Mouse (Mus musculus) MEL (cell line): Measurements from ENCODE around the gene Lrrfip1.

Source experiments
- CTCF ChIP-seq, 3 experiments: IDR thresholded peaks in 2 of 3; conservative IDR thresholded peaks in 1 of 3; 2 replicates each; pipeline ENCODE4 v1.5.1; 2011 to 2012; ENCODE audit warnings: low read length in 3 of 3, low read depth in 2 of 3, mild to moderate bottlenecking in 2 of 3, improper control_type of control experiment in 1 of 3, inconsistent platforms in 1 of 3, mixed read lengths in 1 of 3, moderate library complexity in 1 of 3; ENCODE audit not compliant: control insufficient read depth in 1 of 3, insufficient read depth in 1 of 3, poor library complexity in 1 of 3, severe bottlenecking in 1 of 3
- GATA1 ChIP-seq: IDR thresholded peaks from 2 replicates; pipeline ENCODE4 v1.6.1; 2011; ENCODE audit warnings: low read depth, low read length, improper control_type of control experiment
- HCFC1 ChIP-seq: IDR thresholded peaks from 2 replicates; pipeline ENCODE4 v1.6.1; 2012; ENCODE audit warnings: low read depth, mild to moderate bottlenecking, inconsistent platforms, low read length, improper control_type of control experiment, moderate library complexity
- MAFK ChIP-seq: IDR thresholded peaks from 2 replicates; pipeline ENCODE4 v1.6.1; 2011; ENCODE audit warnings: low read depth, mild to moderate bottlenecking, low read length, improper control_type of control experiment, borderline replicate concordance
- MAX ChIP-seq: IDR thresholded peaks from 2 replicates; pipeline ENCODE4 v1.6.1; 2011; ENCODE audit warnings: low read length, improper control_type of control experiment
- MXI1 ChIP-seq: IDR thresholded peaks from 2 replicates; pipeline ENCODE4 v1.6.1; 2011; ENCODE audit warnings: mild to moderate bottlenecking, low read depth, low read length, improper control_type of control experiment
- NRF1 ChIP-seq: IDR thresholded peaks from 2 replicates; pipeline ENCODE4 v1.6.1; 2014; ENCODE audit warnings: low read depth, mild to moderate bottlenecking, inconsistent platforms, low read length, improper control_type of control experiment, moderate library complexity; ENCODE audit not compliant: poor library complexity, insufficient read depth, severe bottlenecking
- POLR2A ChIP-seq, 2 experiments: IDR thresholded peaks; 2 replicates each; pipeline ENCODE4 v1.6.1; 2011 to 2012; ENCODE audit warnings: low read length in 2 of 2, mild to moderate bottlenecking in 2 of 2, control low read depth in 1 of 2, improper control_type of control experiment in 1 of 2, low read depth in 1 of 2, moderate library complexity in 1 of 2; ENCODE audit not compliant: control insufficient read depth in 1 of 2, insufficient read depth in 1 of 2, poor library complexity in 1 of 2
- RCOR1 ChIP-seq: IDR thresholded peaks from 2 replicates; pipeline ENCODE4 v1.6.1; 2012; ENCODE audit warnings: low read depth, mild to moderate bottlenecking, inconsistent platforms, low read length, improper control_type of control experiment
- TAL1 ChIP-seq: IDR thresholded peaks from 2 replicates; pipeline ENCODE4 v1.6.1; 2012; ENCODE audit warnings: mild to moderate bottlenecking, inconsistent platforms, low read length, moderate library complexity, mixed read lengths
- USF1 ChIP-seq: IDR thresholded peaks from 2 replicates; pipeline ENCODE4 v1.6.1; 2014; ENCODE audit warnings: low read depth, mild to moderate bottlenecking, inconsistent platforms, low read length, improper control_type of control experiment, moderate library complexity
- ZC3H11A ChIP-seq: IDR thresholded peaks from 2 replicates; pipeline ENCODE4 v1.6.1; 2012; ENCODE audit warnings: low read depth, mild to moderate bottlenecking, inconsistent platforms, low read length, improper control_type of control experiment

DNA sequence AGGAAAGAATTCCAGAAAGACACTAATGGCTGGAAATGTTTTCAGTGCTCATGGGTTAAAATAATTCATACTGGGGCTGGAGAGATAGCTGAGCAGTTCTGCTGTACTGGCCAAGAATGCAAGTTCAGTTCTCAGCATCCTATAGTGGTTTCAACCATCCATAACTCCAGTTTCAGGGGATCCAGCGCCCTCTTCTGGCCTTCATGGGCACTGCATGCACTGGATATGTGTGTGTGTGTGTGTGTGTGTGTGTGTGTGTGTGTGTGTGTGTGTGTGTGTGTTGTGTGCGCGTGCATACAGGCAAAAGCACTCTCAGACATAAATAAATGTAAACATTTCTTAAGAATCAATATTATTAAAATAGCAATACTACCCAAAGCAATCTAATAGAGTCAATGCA lies 22.8 kb downstream of the Lrrfip1 start:
- TF ChIP-seq POLR2A (IDR thresholded peaks at IDR 0.05; ENCODE audit: control insufficient read depth in 1 of 2, insufficient read depth in 1 of 2, low read depth in 1 of 2, low read length in 2 of 2, poor library complexity in 1 of 2) (no peak), NRF1 (no peak), HCFC1 (no peak), MAFK (no peak), CTCF (IDR thresholded peaks at IDR 0.05 in 2 of 3, conservative IDR thresholded peaks at IDR 0.05 in 1 of 3; ENCODE audit: control insufficient read depth in 1 of 3, insufficient read depth in 1 of 3, low read depth in 2 of 3, low read length in 3 of 3, poor library complexity in 1 of 3, severe bottlenecking in 1 of 3) (peak; percentile 46 to 56 (median 48)), USF1 (no peak), RCOR1 (no peak), MAX (no peak), GATA1 (no peak), TAL1 (no peak), ZC3H11A (no peak), MXI1 (no peak)
